In genomic region chr11:43747233-43748226, GRCm38 (mm10) we compare ENCODE assay signal across 8 mouse cellular contexts. TPM values are rescaled to one million over a fixed set of nuclear protein-coding genes. Genes with fewer than 3 reads are reported as not detected.
DNase-seq lines count a peak whose midpoint lies in the region; ATAC-seq and TF ChIP-seq lines count a peak whose summit lies in the region.

Gene Ttc1 (minus strand): TSS chr11:43748008.

- H3K27me3 ChIP-seq in C2C12 (ENCODE audit: control insufficient read depth, insufficient read depth, insufficient read length): peaks cover 1% of the 10 kb centered on the region
- peaks cover 1% of the 10 kb centered on the region for H3K27me3 ChIP-seq in erythroblast, embryonic 14.5 days (ENCODE audit: control insufficient read depth)
- H3K27me3 ChIP-seq in heart, embryonic 11.5 days (ENCODE audit: control insufficient read depth, insufficient read depth, low read length): no peaks in the 10 kb centered on the region
- H3K27me3 ChIP-seq in kidney, embryonic 16.5 days (ENCODE audit: insufficient read depth, low read length): no peaks in the 10 kb centered on the region
- H3K27me3 ChIP-seq in liver, adult 2 months (ENCODE audit: control insufficient read depth, insufficient read depth, low read length): no peaks in the 10 kb centered on the region
- H3K27me3 ChIP-seq in myocyte (ENCODE audit: control insufficient read depth, insufficient read depth, insufficient read length): no peaks in the 10 kb centered on the region
- no peaks in the 10 kb centered on the region for H3K27me3 ChIP-seq in splenic B cell, adult 2 months (ENCODE audit: control insufficient read depth, insufficient read depth, low read length, poor library complexity, severe bottlenecking)

- H3ac ChIP-seq in C2C12 (ENCODE audit: control insufficient read depth, insufficient read length, low read depth) (peak within 1 kb of the TSS; percentile 65), myocyte (ENCODE audit: control insufficient read depth, insufficient read length) (no peak within 1 kb of the TSS)

- peak; percentile 49; the same call in 1 of the 2 replicates for TF ChIP-seq POLR2A in brain, embryonic 14.5 days (IDR thresholded peaks at IDR 0.05; ENCODE audit: borderline replicate concordance, extremely low read depth, insufficient read depth, insufficient read length, poor library complexity, severe bottlenecking)
- peak; percentile 87 for TF ChIP-seq POLR2A in liver, adult 2 months (IDR thresholded peaks at IDR 0.05; ENCODE audit: extremely low read depth, insufficient read depth, low read length)
- peak; percentile 93 for TF ChIP-seq POLR2A in myocyte (IDR thresholded peaks at IDR 0.05; ENCODE audit: insufficient read length, low read depth)

- peak within 1 kb of the TSS; percentile 81 for H3K4me2 ChIP-seq in heart, embryonic 11.5 days
- H3K4me2 ChIP-seq in kidney, embryonic 16.5 days (replicated peaks; ENCODE audit: low read depth, low read length): peak within 1 kb of the TSS; percentile 91
- peak within 1 kb of the TSS; percentile 93 for H3K4me2 ChIP-seq in myocyte (ENCODE audit: low read depth)

- H3K4me1 ChIP-seq in erythroblast, embryonic 14.5 days (ENCODE audit: control insufficient read depth): peaks cover 15% of the 10 kb centered on the region
- H3K4me1 ChIP-seq in heart, embryonic 11.5 days (ENCODE audit: control insufficient read depth, insufficient read depth, low read length): peaks cover 4% of the 10 kb centered on the region; the same call in 1 of the 2 replicates
- peaks cover 12% of the 10 kb centered on the region for H3K4me1 ChIP-seq in kidney, embryonic 16.5 days (ENCODE audit: insufficient read depth, low read length)
- H3K4me1 ChIP-seq in liver, adult 2 months (ENCODE audit: control insufficient read depth, insufficient read depth, low read length): no peaks in the 10 kb centered on the region

- H3K79me3 ChIP-seq in C2C12 (ENCODE audit: low read depth): peaks cover 14% of the 10 kb centered on the region

- H3K9me3 ChIP-seq in erythroblast, embryonic 14.5 days (ENCODE audit: control insufficient read depth, low read length): no peaks in the 10 kb centered on the region
- H3K9me3 ChIP-seq in heart, embryonic 11.5 days (replicated peaks; ENCODE audit: control insufficient read depth, low read length): no peaks in the 10 kb centered on the region
- no peaks in the 10 kb centered on the region for H3K9me3 ChIP-seq in kidney, embryonic 16.5 days (ENCODE audit: low read length)

- H3K79me2 ChIP-seq in C2C12 (ENCODE audit: control insufficient read depth, insufficient read depth) (peaks cover 37% of the 10 kb centered on the region), myocyte (ENCODE audit: control insufficient read depth, insufficient read depth) (peaks cover 13% of the 10 kb centered on the region)
- peaks cover 5% of the 10 kb centered on the region; the same call in 1 of the 2 replicates for H3K79me2 ChIP-seq in liver, adult 2 months (ENCODE audit: control insufficient read depth, insufficient read depth, low read length)

- peak within 1 kb of the TSS; percentile 80 for H3K9ac ChIP-seq in heart, embryonic 11.5 days (ENCODE audit: low read depth, low read length)
- peak within 1 kb of the TSS; percentile 81 for H3K9ac ChIP-seq in kidney, embryonic 16.5 days (replicated peaks; ENCODE audit: low read length)
- peak within 1 kb of the TSS; percentile 77 for H3K9ac ChIP-seq in liver, adult 2 months (ENCODE audit: low read depth, low read length)

- WGBS in heart, embryonic 11.5 days (ENCODE audit: insufficient replicate concordance): 4% methylated on average over 47 of the region's 47 CpGs
- 3% methylated on average over 47 of the region's 47 CpGs for WGBS in kidney, embryonic 16.5 days
- 2% methylated on average over 47 of the region's 47 CpGs for WGBS in liver, adult 2 months

- peak within 1 kb of the TSS; percentile 64 for H3K27ac ChIP-seq in heart, embryonic 11.5 days (ENCODE audit: low read depth, low read length)
- peak within 1 kb of the TSS; percentile 55; the same call in 1 of the 2 replicates for H3K27ac ChIP-seq in kidney, embryonic 16.5 days (ENCODE audit: low read length)
- peak within 1 kb of the TSS; percentile 65 for H3K27ac ChIP-seq in liver, adult 2 months (replicated peaks; ENCODE audit: insufficient read depth, low read depth, low read length)

- DNase-seq in brain, embryonic 14.5 days (ENCODE audit: low read depth): peak; percentile 99
- peak; percentile 95 for DNase-seq in liver, adult 2 months (ENCODE audit: extremely low read depth, low read depth, low spot score)
- DNase-seq in splenic B cell, adult 2 months (ENCODE audit: low read depth, low spot score): peak; percentile 98

- ATAC-seq in heart, embryonic 11.5 days (replicated peaks; ENCODE audit: insufficient number of reproducible peaks, low FRiP score, low TSS enrichment): peak; percentile 95
- ATAC-seq in kidney, embryonic 16.5 days (ENCODE audit: low FRiP score, low TSS enrichment): peak; percentile 99

- no peak for TF ChIP-seq CTCF in C2C12 (IDR thresholded peaks at IDR 0.05; ENCODE audit: control insufficient read depth, insufficient read depth, insufficient read length)
- no peak for TF ChIP-seq CTCF in brain, embryonic 14.5 days (IDR thresholded peaks at IDR 0.05; ENCODE audit: borderline replicate concordance, extremely low read depth, insufficient read depth, insufficient read length)
- TF ChIP-seq CTCF in liver, adult 2 months (IDR thresholded peaks at IDR 0.05; ENCODE audit: low read depth, low read length): no peak

- peaks cover 29% of the 10 kb centered on the region for H3K36me3 ChIP-seq in C2C12 (ENCODE audit: control insufficient read depth, insufficient read depth)
- peaks cover 28% of the 10 kb centered on the region for H3K36me3 ChIP-seq in erythroblast, embryonic 14.5 days (ENCODE audit: control insufficient read depth)
- peaks cover 7% of the 10 kb centered on the region for H3K36me3 ChIP-seq in heart, embryonic 11.5 days (ENCODE audit: control insufficient read depth, insufficient read depth, low read length)
- peaks cover 18% of the 10 kb centered on the region for H3K36me3 ChIP-seq in kidney, embryonic 16.5 days (ENCODE audit: insufficient read depth, low read length)
- peaks cover 23% of the 10 kb centered on the region for H3K36me3 ChIP-seq in liver, adult 2 months (ENCODE audit: control insufficient read depth, insufficient read depth, low read length)
- peaks cover 12% of the 10 kb centered on the region for H3K36me3 ChIP-seq in myocyte (ENCODE audit: control insufficient read depth, insufficient read depth)
- peaks cover 6% of the 10 kb centered on the region; the same call in 1 of the 2 replicates for H3K36me3 ChIP-seq in splenic B cell, adult 2 months (ENCODE audit: control insufficient read depth, insufficient read depth, low read length, poor library complexity, severe bottlenecking)

- H3K4me3 ChIP-seq in C2C12 (ENCODE audit: insufficient read depth, poor library complexity, severe bottlenecking): peak within 1 kb of the TSS; percentile 85
- H3K4me3 ChIP-seq in erythroblast, embryonic 14.5 days (replicated peaks): peak within 1 kb of the TSS; percentile 79
- peak within 1 kb of the TSS; percentile 82 for H3K4me3 ChIP-seq in heart, embryonic 11.5 days (ENCODE audit: low read depth, low read length)
- peak within 1 kb of the TSS; percentile 89 for H3K4me3 ChIP-seq in kidney, embryonic 16.5 days (ENCODE audit: low read length)
- peak within 1 kb of the TSS; percentile 89 for H3K4me3 ChIP-seq in liver, adult 2 months (ENCODE audit: insufficient read depth, low read depth, low read length)
- peak within 1 kb of the TSS; percentile 63 for H3K4me3 ChIP-seq in myocyte

TF ChIP-seq in C2C12, 6 proteins besides CTCF, POLR2A, EP300 and RAD21:
- no peak for TF ChIP-seq CEBPB (IDR thresholded peaks at IDR 0.05; ENCODE audit: low read depth)
- no peak for TF ChIP-seq FOSL1 (IDR thresholded peaks at IDR 0.05; ENCODE audit: insufficient read depth, low read length, poor library complexity, severe bottlenecking)
- TF ChIP-seq USF1 (IDR thresholded peaks at IDR 0.05; ENCODE audit: low read depth): no peak
- TF ChIP-seq MAX (IDR thresholded peaks at IDR 0.05): no peak
- TF ChIP-seq MYOG (IDR thresholded peaks at IDR 0.05; ENCODE audit: control insufficient read depth, extremely low read depth, insufficient read length): no peak
- TF ChIP-seq MYOD1 (IDR thresholded peaks at IDR 0.05; ENCODE audit: control insufficient read depth, insufficient read length, low read depth): no peak

TF ChIP-seq in myocyte, 11 proteins besides CTCF, POLR2A, EP300 and RAD21:
- TF ChIP-seq MAX (IDR thresholded peaks at IDR 0.05; ENCODE audit: low read depth): no peak
- TF ChIP-seq SRF (IDR thresholded peaks at IDR 0.05; ENCODE audit: control insufficient read depth, insufficient read length, low read depth): peak; percentile 49
- no peak for TF ChIP-seq E2F4 (IDR thresholded peaks at IDR 0.05; ENCODE audit: insufficient read depth)
- peak; percentile 94 for TF ChIP-seq POLR2AphosphoS2 (IDR thresholded peaks at IDR 0.05; ENCODE audit: insufficient read length, low read depth)
- no peak for TF ChIP-seq USF1 (IDR thresholded peaks at IDR 0.05; ENCODE audit: low read depth)
- TF ChIP-seq MYOG (IDR thresholded peaks at IDR 0.05; ENCODE audit: control insufficient read depth in 1 of 3, insufficient read depth in 1 of 3, insufficient read length in 2 of 3, low read depth in 2 of 3): peak in 1 of 3 experiments; percentile 48
- TF ChIP-seq TCF3 (IDR thresholded peaks at IDR 0.05; ENCODE audit: insufficient read length, low read depth): no peak
- peak in 2 of 3 experiments; percentile 5 to 38 for TF ChIP-seq MYOD1 (IDR thresholded peaks at IDR 0.05; ENCODE audit: control insufficient read depth in 1 of 3, insufficient read length in 2 of 3, low read depth in 2 of 3)
- no peak for TF ChIP-seq TCF12 (IDR thresholded peaks at IDR 0.05; ENCODE audit: insufficient read depth, poor library complexity, severe bottlenecking)
- TF ChIP-seq REST (IDR thresholded peaks at IDR 0.05; ENCODE audit: insufficient read depth, insufficient read length): no peak
- no peak for TF ChIP-seq CEBPB (IDR thresholded peaks at IDR 0.05; ENCODE audit: insufficient read depth, poor library complexity, severe bottlenecking)

RNA-seq across cellular contexts. Expression of gene Ttc1, which starts in this region (rescaled TPM):
- polyA plus RNA-seq in C2C12 (2012; fragmentation: generic; extraction: Trizol): 39.7 TPM
- polyA plus RNA-seq in brain, embryonic 14.5 days (2012; rRNA removed): 39.1 and 44.9 TPM in 2 replicates
- polyA plus RNA-seq in erythroblast, embryonic 14.5 days (2012): 1.1 and 1.4 TPM in 2 replicates
- polyA plus RNA-seq in heart, embryonic 11.5 days (2014; fragmentation: Nextera tagmentation; extraction: Ambion mirVana): 57.5 and 58.8 TPM in 2 replicates
- polyA plus RNA-seq in kidney, embryonic 16.5 days (2015; fragmentation: Nextera tagmentation; extraction: Ambion mirVana): 69.6 and 71.0 TPM in 2 replicates
- 13.9 and 15.8 TPM in 2 replicates for total RNA-seq in liver, adult 2 months (2014; rRNA removed)
- polyA plus RNA-seq in liver, adult 2 months (2012; rRNA removed): 5.9 and 6.4 TPM in 2 replicates
- polyA plus RNA-seq in myocyte (2012; fragmentation: generic; extraction: Trizol): 39.0 TPM

Comparison
In these comparisons a context has a peak if more than half of its experiments do, and no peak if none do; other contexts are left out.
1. Peak in every context shown above with its lines: DNase-seq, ATAC-seq, H3K4me3 ChIP-seq and H3K27ac ChIP-seq.